Mouse (Mus musculus) CH12.LX (cell line): ENCODE results near the gene Atg5. TPM values are rescaled to one million over a fixed set of nuclear protein-coding genes. Genes with fewer than 3 reads are reported as not detected.

ENCODE experiments used
- DNase-seq: peaks from one replicate; pipeline ENCODE4 v3.0.0-alpha.2; 2013; ENCODE audit errors: extremely low read depth
- H3K27ac ChIP-seq: 2 replicates; pipeline ENCODE4 v1.5.1; 2012; ENCODE audit warnings: low read depth, mild to moderate bottlenecking, control low read depth, moderate library complexity; ENCODE audit not compliant: insufficient read depth
- H3K27me3 ChIP-seq: replicated peaks from 2 replicates; pipeline ENCODE3; 2012; ENCODE audit warnings: inconsistent platforms
- H3K36me3 ChIP-seq, 2 experiments: replicated peaks in 1 of 2; 2 replicates each; pipeline versions ENCODE3 to v1.6.1; 2012; ENCODE audit warnings: inconsistent platforms in 1 of 2, low read length in 1 of 2, mild to moderate bottlenecking in 1 of 2, mixed read lengths in 1 of 2, moderate library complexity in 1 of 2; ENCODE audit not compliant: control insufficient read depth in 1 of 2, insufficient read depth in 1 of 2
- H3K4me1 ChIP-seq, 2 experiments: 2 replicates each; pipeline ENCODE4 v1.6.1; 2012; ENCODE audit warnings: inconsistent platforms in 1 of 2, moderate library complexity in 1 of 2; ENCODE audit not compliant: insufficient read depth in 2 of 2, control insufficient read depth in 1 of 2
- H3K4me2 ChIP-seq: 2 replicates; pipeline ENCODE4 v1.6.1; 2012; ENCODE audit warnings: low read depth, mild to moderate bottlenecking, control low read depth; ENCODE audit not compliant: poor library complexity, insufficient read depth, severe bottlenecking
- H3K4me3 ChIP-seq, 3 experiments: fragments of 150-350 bp in 1 of 3; sonication (generic) in 1 of 3; replicated peaks in 1 of 3; 2 replicates each; pipeline versions ENCODE3 to v1.5.1; 2011 to 2012; ENCODE audit warnings: low read depth in 2 of 3, low read length in 2 of 3, mild to moderate bottlenecking in 2 of 3, moderate library complexity in 2 of 3, control low read depth in 1 of 3, improper control_type of control experiment in 1 of 3, inconsistent platforms in 1 of 3, mixed read lengths in 1 of 3; ENCODE audit not compliant: poor library complexity in 1 of 3
- H3K79me2 ChIP-seq: replicated peaks from 2 replicates; pipeline ENCODE4 v1.6.1; 2012; ENCODE audit warnings: mild to moderate bottlenecking, moderate library complexity; ENCODE audit not compliant: control insufficient read depth, poor library complexity, insufficient read depth, severe bottlenecking; ENCODE audit errors: extremely low read depth
- H3K9ac ChIP-seq: 2 replicates; pipeline ENCODE4 v1.6.1; 2012; ENCODE audit warnings: low read depth, mild to moderate bottlenecking, control low read depth, moderate library complexity; ENCODE audit not compliant: insufficient read depth
- H3K9me3 ChIP-seq: replicated peaks from 2 replicates; pipeline ENCODE3; 2012; ENCODE audit warnings: low read length, inconsistent platforms, mixed read lengths
- CHD1 ChIP-seq: IDR thresholded peaks from 2 replicates; pipeline ENCODE4 v1.6.1; 2012; ENCODE audit warnings: low read depth, low read length, improper control_type of control experiment, inconsistent platforms
- CTCF ChIP-seq, 2 experiments: IDR thresholded peaks in 1 of 2; conservative IDR thresholded peaks in 1 of 2; 2 replicates each; pipeline ENCODE4 v1.5.1; 2011 to 2012; ENCODE audit warnings: low read depth in 2 of 2, low read length in 2 of 2, improper control_type of control experiment in 1 of 2, inconsistent platforms in 1 of 2, mild to moderate bottlenecking in 1 of 2, moderate library complexity in 1 of 2
- EP300 ChIP-seq: IDR thresholded peaks from 2 replicates; pipeline ENCODE4 v1.6.1; 2011; ENCODE audit warnings: low read length, improper control_type of control experiment
- GABPA ChIP-seq: IDR thresholded peaks from 2 replicates; pipeline ENCODE4 v1.6.1; 2012; ENCODE audit warnings: low read depth, low read length, improper control_type of control experiment, inconsistent platforms; ENCODE audit not compliant: insufficient replicate concordance
- HCFC1 ChIP-seq: IDR thresholded peaks from 2 replicates; pipeline ENCODE4 v1.6.1; 2012; ENCODE audit warnings: low read depth, mild to moderate bottlenecking, inconsistent platforms, low read length, improper control_type of control experiment
- JUND ChIP-seq: conservative IDR thresholded peaks from 2 replicates; pipeline ENCODE4 v1.6.1; 2011; ENCODE audit warnings: low read depth, low read length, improper control_type of control experiment
- MAFK ChIP-seq: IDR thresholded peaks from 2 replicates; pipeline ENCODE4 v1.6.1; 2011; ENCODE audit warnings: low read length, improper control_type of control experiment; ENCODE audit not compliant: insufficient replicate concordance
- MAX ChIP-seq: IDR thresholded peaks from 2 replicates; pipeline ENCODE4 v1.6.1; 2011; ENCODE audit warnings: low read length, improper control_type of control experiment
- MYC ChIP-seq: IDR thresholded peaks from 2 replicates; pipeline ENCODE4 v1.6.1; 2011; ENCODE audit warnings: low read depth, mild to moderate bottlenecking, improper control_type of control experiment, low read length
- NELFE ChIP-seq: IDR thresholded peaks from 2 replicates; pipeline ENCODE4 v1.6.1; 2011; ENCODE audit warnings: low read depth, low read length, improper control_type of control experiment
- PAX5 ChIP-seq: IDR thresholded peaks from 2 replicates; pipeline ENCODE4 v1.6.1; 2012; ENCODE audit warnings: low read length, inconsistent platforms, mixed read lengths
- POLR2A ChIP-seq: IDR thresholded peaks from 2 replicates; pipeline ENCODE4 v1.6.1; 2011; ENCODE audit warnings: low read depth, mild to moderate bottlenecking, improper control_type of control experiment, low read length
- SMC3 ChIP-seq: IDR thresholded peaks from 2 replicates; pipeline ENCODE4 v1.6.1; 2011; ENCODE audit warnings: low read depth, low read length, improper control_type of control experiment
- USF1 ChIP-seq: IDR thresholded peaks from 2 replicates; pipeline ENCODE4 v1.6.1; 2014; ENCODE audit warnings: low read depth, mild to moderate bottlenecking, inconsistent platforms, low read length, improper control_type of control experiment
- USF2 ChIP-seq: conservative IDR thresholded peaks from 2 replicates; pipeline ENCODE4 v1.6.1; 2011; ENCODE audit warnings: low read depth, low read length, improper control_type of control experiment
- ZC3H11A ChIP-seq: IDR thresholded peaks from 2 replicates; pipeline ENCODE4 v1.6.1; 2012; ENCODE audit warnings: low read depth, mild to moderate bottlenecking, inconsistent platforms, low read length, improper control_type of control experiment
- ZKSCAN1 ChIP-seq: IDR thresholded peaks from 2 replicates; pipeline ENCODE4 v1.6.1; 2012; ENCODE audit warnings: low read depth, inconsistent platforms, low read length, improper control_type of control experiment, borderline replicate concordance
- ZMIZ1 ChIP-seq: IDR thresholded peaks from 2 replicates; pipeline ENCODE4 v1.6.1; 2012; ENCODE audit warnings: low read depth, mild to moderate bottlenecking, inconsistent platforms, low read length, improper control_type of control experiment
- dilution Hi-C: fragments of 300-500 bp; cut with MboI; formaldehyde crosslinking; loops from 2 replicates; pipeline ENCODE4 v1.14.3; 2020; ENCODE audit warnings: low sequenced_read_pairs; ENCODE audit not compliant: extremely low pct_unique_long_range_greater_than_20kb, extremely low pct_ligation_motif_present
- in situ Hi-C: fragments of 300-500 bp; cut with MboI; formaldehyde crosslinking; loops from 3 replicates; pipeline ENCODE4 v1.14.3; 2019; ENCODE audit warnings: low sequenced_read_pairs, low pct_ligation_motif_present, low pct_unique_long_range_greater_than_20kb, mixed read lengths
- polyA plus RNA-seq: library from polyadenylated mRNA; unstranded; fragments of >175 nt; gene quantifications from 2 replicates; pipeline ENCODE4 v1.2.1, GENCODE M21; 2012; ENCODE audit warnings: low read depth; ENCODE audit not compliant: insufficient read length
- total RNA-seq, 2 experiments: library from RNA; depleted of rRNA; stranded (reverse); fragments of 300-350 nt in 1 of 2; fragments of >200 nt in 1 of 2; gene quantifications; 2 replicates each; pipeline ENCODE4 v1.2.3; 2012 to 2014

Atg5 gene
- total and polyA plus RNA-seq, 3 experiments: 15.6 to 47.5 (median 34.7) TPM

GRCm38 (mm10) chr10:44282323-44282722 is 14.2 kb downstream of the Atg5 start (continued):
- TF ChIP-seq CTCF (conservative IDR thresholded peaks at IDR 0.05 in 1 of 2, IDR thresholded peaks at IDR 0.05 in 1 of 2; ENCODE audit: low read depth in 2 of 2, low read length in 2 of 2) (no peak), POLR2A (no peak), ZMIZ1 (no peak), USF1 (no peak), EP300 (peak; percentile 88), ZKSCAN1 (no peak), HCFC1 (no peak)

GRCm38 (mm10) chr10:44285106-44285505 is 16.9 kb downstream of the Atg5 start:
- dilution Hi-C loops (no loop called here), in situ Hi-C loops (loop anchor here (25.0 kb wide), 1 partner anchor 452 kb away; no protein-coding TSS in a partner anchor)
- no peak for DNase-seq

GRCm38 (mm10) chr10:44285935-44286334 is 17.8 kb downstream of the Atg5 start:
- Histone ChIP-seq H3K27ac (no peak overlapping the region), H3K4me3 (no peak overlapping the region), H3K4me2 (no peak overlapping the region), H3K9me3 (no peaks in the 10 kb centered on the region), H3K79me2 (peaks cover 3% of the 10 kb centered on the region), H3K36me3 (peaks cover 16 to 50% of the 10 kb centered on the region in 2 experiments), H3K9ac (no peak overlapping the region), H3K4me1 (peaks cover 5 to 24% of the 10 kb centered on the region in 2 experiments), H3K27me3 (no peaks in the 10 kb centered on the region)
- in situ Hi-C loops: loop anchor here (25.0 kb wide), 1 partner anchor 451 kb away; no protein-coding TSS in a partner anchor
- no peak for DNase-seq
- TF ChIP-seq CTCF (conservative IDR thresholded peaks at IDR 0.05 in 1 of 2, IDR thresholded peaks at IDR 0.05 in 1 of 2; ENCODE audit: low read depth in 2 of 2, low read length in 2 of 2) (no peak), CHD1 (no peak), PAX5 (no peak), MYC (no peak), USF2 (no peak), ZKSCAN1 (no peak), POLR2A (no peak), NELFE (no peak), MAFK (no peak), ZC3H11A (no peak), GABPA (no peak)
- dilution Hi-C loops: no loop called here

More at GRCm38 (mm10) chr10:44285106-44285505, 16.9 kb downstream of the Atg5 start:
- H3K27me3 ChIP-seq: no peaks in the 10 kb centered on the region
- H3K4me3 ChIP-seq: no peak overlapping the region
- peaks cover 5 to 24% of the 10 kb centered on the region in 2 experiments for H3K4me1 ChIP-seq
- no peaks in the 10 kb centered on the region for H3K9me3 ChIP-seq
- no peak for TF ChIP-seq EP300
- TF ChIP-seq MAX: no peak
- no peak for TF ChIP-seq SMC3
- no peak for TF ChIP-seq JUND
- no peak for TF ChIP-seq ZC3H11A
- no peak for TF ChIP-seq USF2
- H3K36me3 ChIP-seq: peaks cover 16 to 41% of the 10 kb centered on the region in 2 experiments
- peaks cover 3% of the 10 kb centered on the region for H3K79me2 ChIP-seq
- H3K9ac ChIP-seq: no peak overlapping the region
- no peak overlapping the region for H3K4me2 ChIP-seq
- H3K27ac ChIP-seq: no peak overlapping the region
